Mouse (Mus musculus) kidney, postnatal 4 days (tissue): ENCODE measurements around the gene Cdk6.
"Not testable (repeated sequence)": the region's sequence is repeated elsewhere in the genome, so short reads cannot be mapped to it uniquely, and the experiment has no call there.

ENCODE experiments used
- DNase-seq, 2 experiments: peaks; one replicate each; pipeline ENCODE4 v3.0.0; 2021; ENCODE audit warnings: mixed read lengths in 2 of 2

Cdk6 gene

DNA sequence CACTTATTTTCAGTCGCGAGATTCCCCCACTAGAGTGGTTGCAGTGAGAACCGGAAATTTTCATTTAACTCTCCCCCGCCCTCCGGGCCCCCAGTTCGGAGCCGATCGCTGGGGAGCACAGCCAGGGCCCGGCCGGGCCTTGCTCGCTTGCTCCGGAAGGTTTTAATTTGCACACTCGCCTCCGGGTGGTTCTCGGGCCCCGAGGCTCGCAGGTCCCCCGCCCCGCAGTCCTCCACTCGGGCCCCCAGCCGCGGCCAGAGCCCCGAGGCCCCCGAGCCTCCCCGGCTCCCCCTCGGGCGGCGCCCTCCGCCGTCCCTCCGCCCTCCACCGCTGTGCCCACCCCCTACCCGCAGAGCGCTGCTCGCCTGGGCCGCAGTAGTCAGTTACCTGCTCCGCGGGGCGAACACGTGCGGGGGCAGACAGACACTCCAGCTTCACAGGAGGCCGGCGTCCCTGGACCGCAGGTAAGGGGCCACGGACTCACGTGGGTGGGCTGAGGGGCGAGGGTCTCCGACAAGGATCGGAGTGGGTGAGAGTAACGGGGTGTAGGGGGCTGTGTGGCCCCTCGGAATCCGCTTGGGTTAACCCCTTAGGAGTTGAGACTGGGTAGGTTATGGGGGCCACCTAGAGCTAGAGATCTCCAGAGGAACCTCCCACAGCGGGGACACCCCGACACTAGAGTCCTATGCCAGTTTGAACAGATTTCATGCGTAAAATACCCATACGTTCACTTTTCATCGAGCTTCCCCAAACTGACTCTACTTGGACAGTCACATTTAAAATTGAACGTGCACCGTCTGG is at the start of gene Cdk6:
Cdk6 (plus strand) TSS at position 375 of the 801 bp plus-strand sequence.
- DNase-seq, result peak; percentile 62 to 75

GRCm38 (mm10) chr5:3293666-3294065 is 47.6 kb upstream of the Cdk6 start:
- DNase-seq, result no peak

GRCm38 (mm10) chr5:3300801-3301457 is 40.4 kb upstream of the Cdk6 start:
- DNase-seq, result no peak

- DNase-seq, result no peak
Observed at GRCm38 (mm10) chr5:3301535-3301934, 39.8 kb upstream of the Cdk6 start.

DNA sequence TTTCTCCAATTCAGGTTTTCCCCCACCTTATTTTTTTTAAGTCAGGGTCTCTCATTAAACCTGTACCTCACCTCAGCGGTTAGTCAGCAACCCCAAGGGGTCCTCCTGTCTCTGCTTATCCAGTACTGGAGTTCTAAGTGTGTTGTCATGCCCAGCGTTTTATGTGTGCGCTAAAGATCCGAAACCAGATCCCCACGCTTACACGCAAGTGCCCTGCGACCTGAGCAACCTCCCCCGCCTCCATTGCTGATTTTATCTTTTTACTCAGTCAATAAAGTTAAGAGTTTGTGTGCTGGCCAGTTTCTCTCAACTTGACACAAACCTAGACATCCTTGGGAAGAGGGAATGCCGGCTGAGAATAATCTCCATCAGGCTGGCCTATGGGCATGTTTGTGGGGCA is 37.4 kb upstream of the Cdk6 start:
- no peak for DNase-seq

GRCm38 (mm10) chr5:3306146-3306545 is 35.1 kb upstream of the Cdk6 start:
- no peak for DNase-seq

DNA sequence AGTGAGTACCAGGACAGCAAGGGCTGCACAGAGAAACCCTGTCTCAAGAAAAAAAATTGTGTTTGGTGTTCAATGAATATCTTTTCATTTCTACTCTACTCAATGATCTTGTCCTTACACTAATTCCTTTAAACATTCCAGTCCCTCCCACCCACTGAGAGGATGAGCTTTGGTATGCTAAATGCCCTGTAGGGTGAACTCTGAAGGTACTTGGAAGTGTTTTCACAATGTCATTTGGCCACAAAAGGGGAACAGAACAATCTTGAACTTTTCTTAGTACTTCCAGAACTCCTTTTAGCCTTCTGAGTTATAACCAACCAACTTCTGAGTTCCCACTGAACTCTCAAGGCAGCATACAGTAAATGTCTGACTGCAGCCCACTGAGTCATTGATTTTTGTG is 32.2 kb upstream of the Cdk6 start:
- no peak for DNase-seq

- DNase-seq, result no peak
Observed at GRCm38 (mm10) chr5:3309587-3309986, 31.7 kb upstream of the Cdk6 start.

DNA sequence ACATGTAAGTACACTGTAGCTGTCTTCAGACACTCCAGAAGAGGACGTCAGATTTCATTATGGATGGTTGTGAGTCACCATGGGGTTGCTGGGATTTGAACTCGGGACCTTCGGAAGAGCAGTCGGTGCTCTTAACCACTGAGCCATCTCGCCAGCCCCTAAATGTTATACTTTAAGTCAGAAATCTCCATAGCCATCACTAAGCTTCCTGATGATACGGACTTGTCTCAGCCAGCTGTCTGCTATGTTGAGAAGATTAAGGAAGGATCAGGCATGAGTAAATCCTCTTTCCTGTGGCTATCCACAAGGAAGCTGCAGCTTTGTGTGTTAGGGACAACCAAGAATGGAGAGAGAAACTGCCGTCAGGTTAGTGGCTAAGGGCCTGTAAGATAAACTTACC is 30.1 kb upstream of the Cdk6 start:
- DNase-seq, result not testable (repeated sequence)

- DNase-seq, result not testable (repeated sequence)
Observed at GRCm38 (mm10) chr5:3317724-3318123, 23.6 kb upstream of the Cdk6 start.

GRCm38 (mm10) chr5:3320225-3320624 is 21.1 kb upstream of the Cdk6 start:
- DNase-seq, result no peak

DNA sequence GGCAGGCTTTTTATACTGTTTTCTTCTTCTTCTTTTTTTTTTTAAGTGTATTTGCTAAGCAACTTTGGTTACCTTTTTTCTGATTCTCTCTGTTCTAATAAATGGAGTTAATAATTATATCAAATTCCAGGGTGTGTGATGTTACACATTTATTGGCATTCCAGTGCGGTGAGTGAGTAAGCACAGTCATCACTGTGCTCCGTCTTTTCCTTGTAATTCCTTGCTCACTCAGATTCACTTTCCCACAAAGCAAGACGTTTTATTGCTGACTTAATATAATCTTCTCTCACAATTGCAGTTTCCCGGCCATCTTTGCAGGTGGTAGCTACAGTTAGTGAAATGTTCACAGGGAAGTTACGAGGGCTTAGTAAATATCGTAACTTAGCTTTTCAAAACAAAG is 19.2 kb upstream of the Cdk6 start:
- DNase-seq, result no peak

GRCm38 (mm10) chr5:3324116-3324515 is 17.2 kb upstream of the Cdk6 start:
- DNase-seq, result no peak

GRCm38 (mm10) chr5:3329361-3329760 is 11.9 kb upstream of the Cdk6 start:
- no peak for DNase-seq

GRCm38 (mm10) chr5:3330932-3331331 is 10.4 kb upstream of the Cdk6 start:
- no peak for DNase-seq

GRCm38 (mm10) chr5:3333019-3333418 is 8.3 kb upstream of the Cdk6 start:
- not testable (repeated sequence) for DNase-seq

DNA sequence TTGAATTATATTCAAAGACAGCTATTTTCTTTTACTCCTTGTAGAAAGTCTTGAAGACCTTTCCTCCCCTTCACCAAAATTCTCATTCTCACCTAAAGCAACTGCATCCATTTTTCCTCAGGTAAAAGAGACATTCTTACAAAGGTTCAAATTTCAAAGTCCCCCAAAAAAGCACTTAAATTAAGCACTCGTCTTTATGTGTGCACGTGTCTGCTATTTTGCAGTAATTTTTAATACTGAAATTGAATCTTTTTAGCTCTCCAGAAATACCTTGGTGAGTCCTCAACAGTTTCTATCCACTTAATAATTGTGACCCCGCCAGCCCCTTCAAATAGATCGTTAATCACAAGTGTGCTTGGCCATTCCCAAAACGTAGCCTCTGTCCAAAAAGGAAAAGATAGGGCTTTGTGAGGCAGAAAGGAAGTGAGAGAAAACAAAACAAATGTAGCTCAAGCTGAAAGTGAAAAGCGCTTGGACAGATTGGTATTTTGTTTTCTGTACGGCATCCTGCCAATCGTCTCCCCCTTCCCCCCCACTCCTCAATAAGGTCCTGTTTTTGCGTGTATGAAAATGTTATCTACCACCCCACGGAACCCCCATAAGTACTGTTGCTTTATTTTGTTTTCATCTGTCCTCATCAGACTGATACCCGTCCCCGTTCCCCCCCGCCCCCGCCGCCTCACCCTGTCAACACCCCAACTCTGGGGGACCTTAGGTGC is 786 bp upstream of the Cdk6 start:
- DNase-seq, result peak in 1 of 2 experiments; percentile 18

DNA sequence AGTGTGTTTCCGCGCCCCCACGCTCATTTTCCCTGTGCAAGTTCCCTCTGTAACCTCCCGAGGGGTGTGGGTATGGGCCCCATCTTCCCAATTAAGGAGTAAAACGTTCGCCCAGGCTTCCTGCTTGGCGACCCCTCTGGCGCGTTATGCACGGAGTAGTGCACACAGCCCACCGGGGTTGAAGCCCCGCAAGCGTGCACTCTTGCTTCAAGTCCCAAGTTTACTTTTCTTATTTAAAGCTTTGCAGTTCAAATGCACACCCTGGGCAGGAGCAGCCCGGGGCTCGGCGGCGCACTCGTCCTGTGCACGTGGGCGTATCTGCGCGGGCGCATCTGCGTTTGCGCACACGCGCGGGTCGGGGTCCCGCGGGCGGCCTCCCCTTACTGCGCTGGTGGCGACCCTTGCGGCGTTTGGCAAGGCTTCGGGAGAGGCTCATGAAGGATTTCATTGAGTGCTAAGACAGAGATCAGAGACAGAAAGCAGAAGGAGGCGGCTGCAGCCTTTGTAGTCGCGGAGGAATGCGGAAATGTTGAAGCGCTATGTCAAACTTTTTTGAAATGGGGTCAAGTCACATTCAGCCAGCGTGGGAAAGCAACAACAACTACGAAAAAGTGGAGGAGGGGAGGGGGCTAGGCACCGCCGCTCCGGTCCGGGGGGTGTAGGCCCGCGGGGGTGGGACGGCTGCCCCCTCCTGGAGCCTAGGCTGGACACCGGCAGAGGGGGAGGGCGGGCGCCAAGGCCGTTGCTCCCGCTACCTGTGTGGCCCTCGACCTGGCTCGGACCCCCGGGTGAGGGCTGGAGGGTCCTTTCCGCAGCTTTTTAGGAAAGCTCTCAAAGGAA is 866 bp downstream of the Cdk6 start:
- DNase-seq, result peak; percentile 60 to 82

DNA sequence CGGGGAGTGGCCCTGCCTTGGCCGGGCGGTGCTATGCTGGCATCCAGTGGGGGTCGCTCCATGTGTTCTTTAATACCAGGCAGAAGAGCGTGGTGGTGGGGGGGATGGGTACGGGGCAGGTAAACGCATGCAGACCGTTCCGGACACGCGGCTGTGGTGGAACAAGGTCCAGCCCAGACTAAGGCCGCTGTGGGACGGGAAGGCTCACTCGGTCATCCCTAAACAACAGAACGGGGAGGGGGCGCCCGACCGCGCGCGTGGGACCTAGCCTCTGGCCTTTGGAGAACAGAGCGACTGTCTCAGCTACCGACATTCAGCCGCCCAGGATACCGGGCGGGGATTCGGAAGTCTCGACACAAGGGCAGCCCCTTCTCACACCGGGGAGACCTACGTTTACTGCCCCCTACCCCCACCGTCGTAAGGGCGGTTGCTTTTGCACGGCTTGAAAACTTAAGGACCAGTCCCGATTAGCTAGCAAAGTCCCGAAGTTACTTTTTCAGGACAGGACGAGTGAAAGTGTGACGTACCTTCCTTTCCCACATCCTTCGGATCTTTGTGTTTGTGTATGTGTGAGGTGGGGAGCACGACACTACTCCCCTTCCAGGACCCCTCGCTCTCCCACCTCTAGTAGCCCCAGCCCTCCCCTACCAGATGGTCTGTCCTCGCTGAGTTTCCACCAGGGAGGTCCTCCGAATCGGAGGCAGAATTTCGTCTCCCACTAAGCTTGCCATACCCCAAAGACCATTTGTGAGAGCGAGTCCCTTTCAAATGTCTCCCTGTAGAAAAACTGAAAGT is 1.7 kb downstream of the Cdk6 start:
- DNase-seq, result peak in 1 of 2 experiments; percentile 71

DNA sequence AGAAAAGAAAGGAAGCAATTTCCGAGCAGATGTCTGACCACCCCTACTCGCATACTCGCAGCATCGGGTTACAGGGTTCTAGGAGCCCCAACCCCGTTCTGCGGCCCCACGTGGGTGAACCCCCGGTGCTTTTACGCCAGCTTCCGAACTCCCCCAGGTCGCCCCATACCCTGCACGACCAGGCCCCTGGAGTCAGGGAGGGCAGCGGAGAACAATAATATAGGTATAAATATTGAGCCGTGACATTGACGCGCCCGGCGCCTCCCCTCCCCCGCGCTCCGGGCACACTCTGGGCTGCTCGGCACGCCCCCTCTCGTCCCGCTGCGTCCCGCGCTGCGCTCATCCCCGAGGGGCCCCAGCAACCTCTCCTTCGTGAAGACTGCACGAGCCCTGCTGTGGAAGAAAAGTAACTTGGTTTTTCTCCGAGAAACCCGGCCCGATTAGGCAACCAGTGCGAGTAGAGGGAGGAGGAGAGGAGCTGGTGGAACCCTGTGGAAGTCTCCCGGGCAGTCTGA is 2.3 kb downstream of the Cdk6 start:
- peak; percentile 72 to 81 for DNase-seq

DNA sequence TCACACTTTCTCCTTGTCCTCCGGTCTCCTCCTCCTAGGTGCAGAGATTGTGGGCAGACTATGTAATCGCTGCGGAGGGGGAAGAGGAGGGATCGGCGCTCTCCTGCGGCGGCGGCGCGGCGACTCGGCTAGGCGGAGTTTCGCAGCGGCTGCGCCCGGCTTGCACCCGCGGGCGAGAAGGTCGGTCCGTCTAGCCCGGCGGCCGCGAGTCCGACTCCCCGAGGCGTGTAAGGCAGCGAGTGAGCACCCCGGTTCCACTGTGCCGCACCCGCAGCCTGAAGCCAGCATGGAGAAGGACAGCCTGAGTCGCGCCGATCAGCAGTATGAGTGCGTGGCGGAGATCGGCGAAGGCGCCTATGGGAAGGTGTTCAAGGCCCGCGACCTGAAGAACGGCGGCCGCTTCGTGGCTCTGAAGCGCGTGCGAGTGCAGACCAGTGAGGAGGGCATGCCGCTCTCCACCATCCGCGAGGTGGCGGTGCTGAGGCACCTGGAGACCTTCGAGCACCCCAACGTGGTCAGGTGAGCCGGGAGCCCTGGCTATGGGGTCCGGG is 2.9 kb downstream of the Cdk6 start:
- DNase-seq, result peak; percentile 89 to 93
